Mouse (Mus musculus): Measurements from ENCODE around the gene Tapbp.

DNA sequence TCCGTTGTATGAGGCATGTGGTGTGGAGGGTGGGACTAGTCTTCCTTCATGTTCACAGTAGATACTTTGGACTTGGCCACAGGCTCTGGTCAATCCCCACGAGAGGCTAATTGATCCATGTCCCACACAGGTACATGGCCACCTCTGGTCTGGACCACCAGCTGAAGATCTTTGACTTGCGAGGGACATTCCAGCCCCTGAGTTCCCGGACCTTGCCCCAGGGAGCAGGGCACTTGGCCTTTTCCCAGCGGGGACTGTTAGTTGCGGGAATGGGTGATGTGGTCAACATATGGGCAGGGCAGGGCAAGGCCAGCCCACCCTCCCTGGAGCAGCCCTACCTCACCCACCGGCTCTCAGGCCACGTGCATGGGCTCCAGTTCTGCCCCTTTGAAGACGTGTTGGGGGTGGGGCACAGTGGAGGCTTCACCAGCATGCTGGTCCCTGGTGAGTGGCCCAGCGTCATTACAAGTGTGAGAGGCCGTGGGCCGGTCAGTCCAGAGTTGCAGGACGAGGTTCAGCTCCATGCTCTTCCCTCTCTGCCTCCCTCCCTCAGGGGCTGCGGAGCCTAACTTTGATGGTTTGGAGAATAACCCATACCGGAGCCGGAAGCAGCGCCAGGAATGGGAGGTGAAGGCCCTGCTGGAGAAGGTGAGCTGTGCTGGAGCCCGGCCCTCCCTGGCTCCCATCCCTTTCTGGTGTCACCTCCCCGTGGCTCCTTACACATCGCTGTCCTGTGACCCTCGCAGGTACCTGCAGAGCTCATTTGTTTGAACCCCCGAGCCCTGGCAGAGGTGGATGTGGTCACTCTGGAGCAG is 32.6 kb downstream of the Tapbp start:
- TF ChIP-seq CTCF (IDR thresholded peaks at IDR 0.05; ENCODE audit: insufficient read depth, low read length) (no peak), POLR2A (IDR thresholded peaks at IDR 0.05; ENCODE audit: borderline replicate concordance, extremely low read depth, low read depth, low read length) (no peak)
